Mouse (Mus musculus): Measurements from ENCODE around the gene Dclk1.

DNA sequence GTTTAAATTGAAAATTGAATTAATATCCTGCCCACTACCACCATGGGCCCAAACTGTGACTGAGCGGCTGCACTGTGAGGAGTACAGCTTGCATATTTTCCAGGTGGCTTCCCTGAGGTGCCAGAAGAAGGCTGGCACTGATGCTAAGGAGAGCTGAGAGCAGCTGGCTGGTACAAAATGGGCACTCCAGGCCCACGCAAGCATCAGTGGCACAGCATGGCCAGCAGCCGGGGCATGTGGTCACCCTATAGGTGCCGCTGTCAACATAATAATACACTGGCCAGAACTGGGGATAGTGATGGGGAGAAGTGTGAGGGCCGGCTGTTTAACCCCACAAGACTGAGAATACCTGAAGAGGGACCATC, 105.8 kb downstream of the Dclk1 start:
- TF ChIP-seq POLR2A (IDR thresholded peaks at IDR 0.05; ENCODE audit: low read depth, low read length) = no peak
- no peak for TF ChIP-seq CTCF (IDR thresholded peaks at IDR 0.05; ENCODE audit: borderline replicate concordance, insufficient read depth, low read length)
